In the genomic region with DNA sequence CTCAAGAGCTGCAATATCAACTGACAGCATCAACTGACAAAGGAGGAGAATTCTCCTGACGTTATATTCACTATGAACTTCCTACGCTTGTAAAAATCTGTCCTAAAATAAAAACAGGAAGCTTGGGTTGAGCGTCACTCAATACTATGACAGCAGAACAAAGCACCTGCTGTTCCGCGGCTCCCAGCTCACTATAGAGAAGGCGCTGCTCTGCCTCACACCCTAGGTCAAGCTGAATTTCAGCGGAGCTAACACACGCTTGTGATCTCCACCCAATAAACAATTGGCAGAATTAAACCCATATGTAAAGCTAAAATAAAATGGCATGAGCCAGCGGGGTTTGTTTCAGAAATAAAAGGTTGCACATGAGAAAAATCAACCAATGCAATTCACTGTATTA, we compare ENCODE assay signal across 25 mouse cellular contexts. TPM values are rescaled to one million over a fixed set of nuclear protein-coding genes. Genes with fewer than 3 reads are reported as not detected.
DNase-seq lines count a peak whose midpoint lies in the region; ATAC-seq lines count a peak whose summit lies in the region.
"Had no signal": no experiment of that assay in that cellular context is flagged by ENCODE, and none has a peak within 500 bp of the region (broad histone marks: within the 10 kb centered on the region; RNA-seq: fewer than 3 reads in every experiment).

No protein-coding gene starts in this region.

- H3K27ac ChIP-seq in embryonic facial prominence, embryonic 11.5 days (replicated peaks; ENCODE audit: low read depth, low read length), result no peak overlapping the region
- H3K27ac ChIP-seq in embryonic facial prominence, embryonic 10.5 days (replicated peaks), result no peak overlapping the region
- H3K27ac ChIP-seq in hindbrain, embryonic 12.5 days, result peak overlapping the region; percentile 48; the same call in 1 of the 2 replicates
- H3K27ac ChIP-seq in hindbrain, embryonic 16.5 days (ENCODE audit: low read depth, low read length), result no peak overlapping the region
- H3K27ac ChIP-seq in hindbrain, embryonic 14.5 days, result peak overlapping the region; percentile 33; the same call in 1 of the 2 replicates
- H3K27ac ChIP-seq: layer of hippocampus, adult 2 months; stomach, embryonic 15.5 days had no signal

- H3K4me2 ChIP-seq in embryonic facial prominence, embryonic 11.5 days (ENCODE audit: low read depth, low read length), result no peak overlapping the region
- H3K4me2 ChIP-seq in hindbrain, embryonic 12.5 days (replicated peaks), result no peak overlapping the region
- no peak overlapping the region for H3K4me2 ChIP-seq in hindbrain, embryonic 16.5 days (ENCODE audit: low read length)
- H3K4me2 ChIP-seq in hindbrain, embryonic 14.5 days (replicated peaks), result no peak overlapping the region
- H3K4me2 ChIP-seq: heart, embryonic 11.5 days; stomach, embryonic 15.5 days had no signal

- 51% methylated on average over 9 of the region's 9 CpGs for WGBS in embryonic facial prominence, embryonic 11.5 days
- WGBS in embryonic facial prominence, embryonic 10.5 days, result 69% methylated on average over 9 of the region's 9 CpGs
- 45% methylated on average over 9 of the region's 9 CpGs for WGBS in hindbrain, embryonic 12.5 days
- WGBS in hindbrain, embryonic 16.5 days, result 35% methylated on average over 9 of the region's 9 CpGs
- 38% methylated on average over 9 of the region's 9 CpGs for WGBS in hindbrain, embryonic 14.5 days

- no peaks in the 10 kb centered on the region for H3K4me1 ChIP-seq in embryonic facial prominence, embryonic 11.5 days (ENCODE audit: control insufficient read depth, insufficient read depth, low read length)
- H3K4me1 ChIP-seq in embryonic facial prominence, embryonic 10.5 days, result peaks cover 4% of the 10 kb centered on the region; the same call in 1 of the 2 replicates
- peaks cover 8% of the 10 kb centered on the region for H3K4me1 ChIP-seq in hindbrain, embryonic 12.5 days
- peaks cover 6% of the 10 kb centered on the region for H3K4me1 ChIP-seq in hindbrain, embryonic 16.5 days (ENCODE audit: control insufficient read depth, insufficient read depth, low read depth, low read length)
- peaks cover 16% of the 10 kb centered on the region; the same call in 1 of the 2 replicates for H3K4me1 ChIP-seq in hindbrain, embryonic 14.5 days (replicated peaks; ENCODE audit: control insufficient read depth, insufficient read depth, low read length)
- H3K4me1 ChIP-seq: stomach, embryonic 15.5 days had no signal

- H3K4me3 ChIP-seq in embryonic facial prominence, embryonic 11.5 days (ENCODE audit: low read depth, low read length), result no peak overlapping the region
- no peak overlapping the region for H3K4me3 ChIP-seq in embryonic facial prominence, embryonic 10.5 days
- no peak overlapping the region for H3K4me3 ChIP-seq in hindbrain, embryonic 12.5 days
- H3K4me3 ChIP-seq in hindbrain, embryonic 16.5 days (ENCODE audit: low read length), result no peak overlapping the region
- H3K4me3 ChIP-seq in hindbrain, embryonic 14.5 days (replicated peaks; ENCODE audit: low read length), result no peak overlapping the region
- H3K4me3 ChIP-seq: layer of hippocampus, adult 2 months; stomach, embryonic 15.5 days had no signal

- H3K9me3 ChIP-seq in embryonic facial prominence, embryonic 11.5 days (replicated peaks; ENCODE audit: control insufficient read depth, low read length), result no peaks in the 10 kb centered on the region
- no peaks in the 10 kb centered on the region for H3K9me3 ChIP-seq in embryonic facial prominence, embryonic 10.5 days
- no peaks in the 10 kb centered on the region for H3K9me3 ChIP-seq in hindbrain, embryonic 12.5 days (replicated peaks)
- H3K9me3 ChIP-seq in hindbrain, embryonic 16.5 days (ENCODE audit: control insufficient read depth, low read length), result no peaks in the 10 kb centered on the region
- no peaks in the 10 kb centered on the region for H3K9me3 ChIP-seq in hindbrain, embryonic 14.5 days (ENCODE audit: control insufficient read depth, low read length)
- H3K9me3 ChIP-seq: stomach, embryonic 15.5 days had no signal

- ATAC-seq in embryonic facial prominence, embryonic 11.5 days (replicated peaks; ENCODE audit: insufficient number of reproducible peaks, low FRiP score, low TSS enrichment, low read depth), result no peak
- no peak for ATAC-seq in hindbrain, embryonic 12.5 days (ENCODE audit: low FRiP score)
- no peak for ATAC-seq in hindbrain, embryonic 16.5 days
- ATAC-seq in hindbrain, embryonic 14.5 days (ENCODE audit: low FRiP score), result no peak
- no peak for ATAC-seq in erythroid progenitor cell, adult 5-6 weeks (replicated peaks; ENCODE audit: low FRiP score, poor library complexity, severe bottlenecking)
- ATAC-seq: inflammation-experienced regulatory T-cells, adult 6 months; liver, postnatal 0 days had no signal

- no peaks in the 10 kb centered on the region for H3K27me3 ChIP-seq in embryonic facial prominence, embryonic 11.5 days (ENCODE audit: control insufficient read depth, insufficient read depth, low read length)
- H3K27me3 ChIP-seq in embryonic facial prominence, embryonic 10.5 days (replicated peaks; ENCODE audit: low read depth, poor library complexity, severe bottlenecking), result no peaks in the 10 kb centered on the region
- H3K27me3 ChIP-seq in hindbrain, embryonic 12.5 days, result no peaks in the 10 kb centered on the region
- H3K27me3 ChIP-seq in hindbrain, embryonic 16.5 days (replicated peaks; ENCODE audit: control insufficient read depth, insufficient read depth, low read length), result no peaks in the 10 kb centered on the region
- H3K27me3 ChIP-seq in hindbrain, embryonic 14.5 days (ENCODE audit: control insufficient read depth, insufficient read depth, low read length), result no peaks in the 10 kb centered on the region
- H3K27me3 ChIP-seq: stomach, embryonic 15.5 days had no signal

- no peak overlapping the region for H3K9ac ChIP-seq in embryonic facial prominence, embryonic 11.5 days (replicated peaks; ENCODE audit: low read length)
- H3K9ac ChIP-seq in hindbrain, embryonic 12.5 days, result no peak overlapping the region
- no peak overlapping the region for H3K9ac ChIP-seq in hindbrain, embryonic 16.5 days (ENCODE audit: low read depth, low read length)
- no peak overlapping the region for H3K9ac ChIP-seq in hindbrain, embryonic 14.5 days
- H3K9ac ChIP-seq: liver, postnatal 0 days; stomach, embryonic 15.5 days had no signal

- H3K36me3 ChIP-seq in embryonic facial prominence, embryonic 11.5 days (replicated peaks; ENCODE audit: control insufficient read depth, insufficient read depth, low read depth, low read length), result no peaks in the 10 kb centered on the region
- no peaks in the 10 kb centered on the region for H3K36me3 ChIP-seq in embryonic facial prominence, embryonic 10.5 days (replicated peaks)
- H3K36me3 ChIP-seq in hindbrain, embryonic 12.5 days, result no peaks in the 10 kb centered on the region
- no peaks in the 10 kb centered on the region for H3K36me3 ChIP-seq in hindbrain, embryonic 16.5 days (ENCODE audit: control insufficient read depth, insufficient read depth, low read length)
- no peaks in the 10 kb centered on the region for H3K36me3 ChIP-seq in hindbrain, embryonic 14.5 days (replicated peaks; ENCODE audit: control insufficient read depth, insufficient read depth)
- H3K36me3 ChIP-seq: stomach, embryonic 15.5 days had no signal

- DNase-seq in embryonic facial prominence, embryonic 11.5 days (ENCODE audit: low spot score), result peak; percentile 11
- no peak for DNase-seq in embryonic facial prominence, embryonic 10.5 days (ENCODE audit: low spot score)
- peak; percentile 10 for DNase-seq in T-cell, adult 2 months (ENCODE audit: low spot score)
- DNase-seq in hindbrain, embryonic 14.5 days (ENCODE audit: low spot score), result no peak
- no peak for DNase-seq in left cerebral cortex, postnatal 10 days (ENCODE audit: extremely low spot score in 1 of 2, low spot score in 2 of 2)
- DNase-seq: adrenal gland, adult 8-10 months; cerebellum, postnatal 10 days; heart, postnatal 10 days; kidney, adult 2 months; kidney, postnatal 14 days; layer of hippocampus, postnatal 36 days; liver, postnatal 0 days; lung, postnatal 14 days; thymus, adult 18-20 months; thymus, postnatal 4 days had no signal

- intact Hi-C loops in left cerebral cortex, postnatal 10 days (cut with DNase I), result no loop called here

RNA-seq across cellular contexts. Expression of gene Vamp9, which starts 57.1 kb away (rescaled TPM):
- polyA plus RNA-seq in embryonic facial prominence, embryonic 11.5 days (2014; fragmentation: Nextera tagmentation; extraction: Ambion mirVana), result not detected in 2 replicates
- polyA plus RNA-seq in embryonic facial prominence, embryonic 10.5 days (2016; fragmentation: Nextera tagmentation; extraction: Ambion mirVana), result not detected in 2 replicates
- 0.50 TPM in 1 of 2 replicates, not detected in the other for polyA plus RNA-seq in hindbrain, embryonic 12.5 days (2016; fragmentation: Nextera tagmentation; extraction: Ambion mirVana)
- 0.34 and 0.61 TPM in 2 replicates for polyA plus RNA-seq in hindbrain, embryonic 16.5 days (2015; fragmentation: Nextera tagmentation; extraction: Ambion mirVana)
- 1.0 and 1.1 TPM in 2 replicates for polyA plus RNA-seq in hindbrain, embryonic 14.5 days (2014; fragmentation: Nextera tagmentation; extraction: Ambion mirVana)
- under 1 TPM in 1 of 2 experiments, not detected in 1; 0.51 TPM for total RNA-seq in left cerebral cortex, postnatal 10 days (2021)
- not detected in 2 replicates for total RNA-seq in erythroid progenitor cell, adult 5-6 weeks (2015; ENCODE audit: low replicate concordance)
- total RNA-seq in erythroid progenitor cell, adult 5-6 weeks (2017; ENCODE audit: low replicate concordance), result not detected in 2 replicates
- total RNA-seq: heart, postnatal 10 days; liver, adult 2 months; megakaryocyte, adult 5-6 weeks; monocyte, adult 5-6 weeks had no signal
- polyA plus RNA-seq: inflammation-experienced regulatory T-cells, adult 6 months; liver, adult 2 months; liver, postnatal 0 days had no signal

Comparison
In these comparisons a context has a peak if more than half of its experiments do, and no peak if none do; other contexts are left out.
1. DNase-seq: peak in embryonic facial prominence, embryonic 11.5 days (single experiment) and T-cell, adult 2 months (single experiment); none in embryonic facial prominence, embryonic 10.5 days (single experiment), hindbrain, embryonic 14.5 days (single experiment) and left cerebral cortex, postnatal 10 days (0 of 2).
2. H3K27ac ChIP-seq: peak in hindbrain, embryonic 12.5 days (single experiment) and hindbrain, embryonic 14.5 days (single experiment); none in embryonic facial prominence, embryonic 11.5 days (single experiment), embryonic facial prominence, embryonic 10.5 days (single experiment) and hindbrain, embryonic 16.5 days (single experiment).